ENCODE assay signal across 8 mouse cellular contexts in the genomic region with DNA sequence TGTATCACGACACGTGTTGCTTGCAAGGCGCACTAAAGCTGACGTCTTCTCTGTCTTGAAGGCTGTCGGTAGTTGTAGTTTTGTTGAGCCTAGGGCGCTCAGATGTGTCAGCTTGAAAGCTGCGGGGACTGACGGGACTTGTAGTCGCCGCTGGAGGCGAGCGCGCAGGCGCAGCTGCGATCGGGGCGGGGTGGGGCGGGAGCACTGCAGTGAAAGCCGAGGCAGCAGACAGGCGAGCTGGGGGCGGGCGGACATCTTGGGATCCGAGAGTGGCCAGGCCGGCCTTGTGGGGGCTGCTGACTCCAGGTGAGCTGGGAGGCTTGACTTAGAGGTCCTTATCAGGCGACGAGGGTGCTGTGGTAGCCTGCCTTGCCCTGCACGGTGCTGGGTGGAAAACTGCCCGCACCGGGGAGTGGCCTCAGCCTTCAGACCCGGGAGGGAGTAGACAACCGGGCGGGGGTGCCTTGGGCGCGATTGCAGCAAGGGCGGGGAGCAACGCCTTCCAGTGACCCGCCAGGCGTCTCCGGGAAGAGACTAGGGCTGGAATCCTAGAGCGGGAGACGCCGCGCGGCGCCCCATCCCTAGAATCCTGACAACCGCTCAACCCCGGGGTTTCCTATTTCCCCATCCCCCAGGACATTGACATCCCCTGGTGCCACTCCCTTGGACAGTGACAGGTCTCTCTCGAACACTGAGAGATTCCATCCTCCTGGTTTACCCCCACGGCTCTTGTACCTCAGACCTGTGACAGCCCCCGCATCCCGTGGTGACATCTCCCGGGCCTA. TPM values are rescaled to one million over a fixed set of nuclear protein-coding genes. Genes with fewer than 3 reads are reported as not detected.
A peak's percentile ranks its signal among the peaks of the same experiment; 100 is the strongest.
DNase-seq lines count a peak whose midpoint lies in the region; ATAC-seq lines count a peak whose summit lies in the region.

A gene (plus strand): TSS at position 183 of the 785 bp plus-strand sequence.

- peak; percentile 99 for DNase-seq in adipocyte (ENCODE audit: low spot score)
- peak; percentile 100 for DNase-seq in embryo, embryonic 10 days (ENCODE audit: low spot score)
- peak; percentile 90 for DNase-seq in gastrocnemius, postnatal 10 days
- DNase-seq in induced T-regulatory cell, adult 2 months (ENCODE audit: low read depth), result peak; percentile 98
- DNase-seq in left cerebral cortex, adult 9 months (ENCODE audit: low spot score in 2 of 2), result peak; percentile 97 to 98
- DNase-seq in right cerebral cortex, postnatal 14 days, result peak; percentile 91
- DNase-seq in urinary bladder, postnatal 36 days (ENCODE audit: low spot score in 2 of 2), result peak; percentile 82 to 91

- ATAC-seq in megakaryocyte progenitor cell, adult 5-6 weeks (replicated peaks; ENCODE audit: poor library complexity), result peak; percentile 96

RNA-seq across cellular contexts. Expression of the gene that starts here (rescaled TPM):
- total RNA-seq in gastrocnemius, postnatal 10 days (2021), result 100 to 1,000 TPM; 170 to 199 TPM
- 234 and 286 TPM in 2 replicates for total RNA-seq in megakaryocyte progenitor cell, adult 5-6 weeks (2015)
- 143 and 149 TPM in 2 replicates for total RNA-seq in megakaryocyte progenitor cell, adult 5-6 weeks (2017)

Comparison
In these comparisons a context has a peak if more than half of its experiments do, and no peak if none do; other contexts are left out.
1. Peak in every context shown above with its lines: DNase-seq and ATAC-seq.